Mouse (Mus musculus) c-Kit-positive CD71-negative TER-119-negative erythroid progenitor cells, embryonic 14.5 days (primary cell): ENCODE measurements around the gene Ube2ql1.

Experiments
- DNase-seq: peaks from one replicate; pipeline ENCODE4 v3.0.0-alpha.2; 2013; ENCODE audit warnings: low read depth

The Ube2ql1 gene

DNA sequence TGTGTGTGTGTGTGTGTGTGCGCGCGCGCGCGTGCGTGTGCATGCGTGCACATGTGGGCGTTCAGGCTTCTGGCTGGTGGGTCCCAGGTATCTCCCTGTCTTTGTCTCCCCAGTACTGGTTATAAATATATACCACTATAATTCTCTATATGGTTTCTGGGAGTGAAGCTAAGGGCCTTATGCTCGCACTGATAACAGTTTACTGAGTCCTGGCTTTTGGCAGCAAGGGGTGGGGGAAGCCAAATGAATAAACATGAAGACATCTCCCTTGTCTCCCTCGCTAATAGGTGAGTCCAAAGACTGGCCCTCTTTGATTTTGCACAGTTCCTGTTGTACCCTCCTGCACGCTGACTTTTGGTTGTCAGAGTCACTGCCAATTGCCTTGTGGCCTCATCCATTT, 32.2 kb downstream of the Ube2ql1 start:
- DNase-seq, result no peak

DNA sequence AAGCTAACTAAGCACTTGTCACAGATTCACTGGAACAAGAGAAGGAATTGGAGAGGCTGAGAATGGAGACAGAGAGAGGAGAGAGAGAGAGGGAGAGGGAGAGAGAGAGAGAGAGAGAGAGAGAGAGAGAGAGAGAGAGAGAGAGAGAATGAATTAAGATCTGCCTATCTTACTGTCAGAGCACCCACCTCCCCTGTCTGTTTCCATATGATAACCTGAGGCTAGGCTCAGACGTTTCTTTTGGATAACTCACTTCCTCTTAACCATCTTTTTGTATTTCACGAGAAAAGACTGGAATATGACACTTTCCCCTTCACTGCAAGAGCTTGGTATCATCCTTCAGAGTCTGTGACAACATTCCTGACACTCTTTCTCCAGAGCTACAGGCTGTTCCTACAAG, 32.8 kb downstream of the Ube2ql1 start:
- DNase-seq, result no peak

DNA sequence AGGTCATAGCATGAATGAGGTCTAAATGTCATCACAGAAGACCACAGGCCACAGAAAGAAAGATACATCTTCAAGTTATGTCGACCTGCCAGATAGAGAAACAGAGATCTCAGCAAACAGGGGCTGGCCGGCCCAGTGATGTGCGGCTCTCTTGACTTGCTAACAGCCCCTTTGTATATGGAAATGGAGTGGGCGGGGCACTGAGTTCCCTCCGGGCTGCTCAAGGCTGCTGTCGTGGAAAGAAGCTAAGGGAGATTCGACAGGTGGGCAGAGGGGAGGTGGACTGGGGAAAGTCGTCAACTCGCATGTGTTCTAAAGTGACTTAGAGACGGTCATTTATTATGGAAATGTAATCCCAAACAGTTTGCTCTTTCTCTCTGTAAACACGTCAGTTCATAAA, 36.2 kb downstream of the Ube2ql1 start:
- DNase-seq, result no peak

GRCm38 (mm10) chr13:69701397-69701796, 38.3 kb downstream of the Ube2ql1 start:
- no peak for DNase-seq

DNA sequence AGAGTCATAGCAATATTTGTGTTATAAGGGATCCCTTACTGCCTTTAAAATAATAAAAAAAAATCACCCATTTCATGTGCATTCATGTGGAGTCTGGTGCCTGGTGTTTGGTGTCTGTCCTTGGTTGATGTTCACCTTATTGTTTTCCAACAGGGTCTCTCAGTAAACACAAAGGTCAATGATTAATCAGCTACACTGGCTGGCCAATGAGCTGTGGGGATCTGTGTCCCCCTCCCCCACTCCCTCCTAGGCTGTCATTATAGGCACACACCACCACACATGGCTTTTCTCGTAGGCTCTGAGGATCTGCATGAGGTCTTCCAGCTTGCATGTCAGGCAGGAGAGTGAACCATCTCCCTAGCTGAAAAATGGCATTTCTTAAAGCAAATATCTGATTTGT, 38.9 kb downstream of the Ube2ql1 start:
- no peak for DNase-seq

DNA sequence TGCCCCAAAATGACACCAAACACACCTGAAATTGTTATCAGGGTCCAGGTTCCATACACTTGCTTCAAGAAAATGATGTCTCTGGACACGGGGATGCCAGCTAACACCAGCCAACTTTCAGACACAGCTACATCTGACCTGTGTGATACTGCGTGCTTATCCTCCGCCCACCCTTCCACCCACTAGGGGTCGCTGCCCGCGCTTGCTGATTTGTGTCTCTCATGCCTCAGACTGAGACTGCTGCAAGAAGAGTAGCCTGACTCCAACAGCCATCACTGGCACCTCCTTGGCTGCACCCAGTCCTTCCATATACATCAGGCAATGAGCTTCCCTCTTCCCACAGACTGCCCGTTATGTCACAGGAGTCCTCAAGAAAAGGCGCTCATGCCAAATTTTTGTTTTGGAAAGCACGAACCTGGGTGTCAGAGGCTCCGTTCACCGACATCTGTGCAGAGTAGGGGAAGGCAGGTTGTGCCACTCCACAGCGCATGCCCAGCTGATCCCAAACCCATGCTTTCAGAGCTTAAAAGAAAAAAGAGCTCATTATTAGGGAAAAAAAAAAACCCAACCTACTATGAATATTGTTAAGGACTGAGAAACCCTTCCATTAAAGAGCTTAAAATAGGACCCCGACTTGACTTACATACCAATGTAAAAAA, 43.2 kb downstream of the Ube2ql1 start:
- peak; percentile 50 for DNase-seq

DNA sequence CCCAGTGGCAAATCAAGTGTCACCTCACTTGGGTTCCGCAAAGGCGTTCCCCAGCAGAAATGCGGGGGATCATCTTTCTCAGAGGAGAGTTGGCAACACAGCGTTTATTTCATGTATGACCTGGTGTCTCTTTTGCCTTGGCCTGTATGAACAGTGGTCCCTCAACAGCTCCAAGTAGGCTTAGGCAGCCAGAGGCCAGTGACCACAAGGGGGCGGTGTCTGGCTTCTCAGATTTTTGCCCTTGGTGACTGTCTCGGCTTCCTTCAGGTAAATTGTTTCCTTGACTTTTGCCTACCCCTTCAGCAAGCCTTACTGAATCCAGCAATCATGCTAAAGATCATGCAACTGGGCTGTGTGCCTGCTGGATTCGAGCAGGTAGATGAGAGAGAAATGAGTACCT, 48.6 kb downstream of the Ube2ql1 start:
- peak; percentile 26 for DNase-seq

DNA sequence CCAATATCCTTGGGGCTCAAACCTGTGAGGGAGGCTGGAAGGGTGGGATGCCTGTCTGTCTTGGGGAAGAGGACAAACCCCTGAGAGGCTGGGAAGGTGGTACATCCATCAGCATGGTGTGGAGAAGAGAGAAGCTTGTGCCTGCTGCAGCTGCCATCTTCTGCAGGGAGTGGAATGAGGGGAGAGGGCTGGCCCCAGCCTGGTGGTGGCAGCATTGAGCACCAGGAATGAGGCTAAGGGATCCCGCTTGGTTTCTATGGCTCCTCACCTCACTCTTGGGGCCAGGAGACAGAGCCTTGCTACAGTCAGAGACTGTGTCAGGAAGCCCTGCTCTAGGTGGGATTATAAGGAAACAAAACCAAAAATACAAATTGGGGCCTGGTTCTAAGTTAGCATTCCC, 52.7 kb downstream of the Ube2ql1 start:
- no peak for DNase-seq

GRCm38 (mm10) chr13:69685406-69685818, 54.3 kb downstream of the Ube2ql1 start:
- DNase-seq, result no peak

GRCm38 (mm10) chr13:69673921-69674618, 65.6 kb downstream of the Ube2ql1 start:
- no peak for DNase-seq

- DNase-seq, result no peak
These were observed 66.3 kb downstream of the Ube2ql1 start for GRCm38 (mm10) chr13:69673197-69673920.

DNA sequence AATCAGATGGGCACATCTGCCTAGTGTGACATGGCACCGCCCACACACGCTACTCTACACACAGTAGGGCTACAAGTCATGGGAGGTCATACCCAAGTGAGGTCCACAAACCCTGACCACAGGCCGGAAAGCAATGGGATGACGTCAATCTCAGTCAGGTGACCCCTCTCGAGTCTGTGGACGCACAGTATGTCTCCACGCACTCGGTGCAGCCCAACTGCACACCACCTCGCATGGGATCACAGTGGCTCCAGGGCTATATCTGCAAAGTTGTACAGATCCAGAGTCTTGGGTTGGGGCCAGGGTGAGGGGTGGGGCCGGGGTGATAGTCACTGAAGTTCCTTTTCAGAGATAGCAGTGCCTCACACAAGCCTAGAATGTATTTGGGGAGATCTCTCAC, 67.1 kb downstream of the Ube2ql1 start:
- DNase-seq, result no peak

GRCm38 (mm10) chr13:69672121-69672520, 67.6 kb downstream of the Ube2ql1 start:
- no peak for DNase-seq

DNA sequence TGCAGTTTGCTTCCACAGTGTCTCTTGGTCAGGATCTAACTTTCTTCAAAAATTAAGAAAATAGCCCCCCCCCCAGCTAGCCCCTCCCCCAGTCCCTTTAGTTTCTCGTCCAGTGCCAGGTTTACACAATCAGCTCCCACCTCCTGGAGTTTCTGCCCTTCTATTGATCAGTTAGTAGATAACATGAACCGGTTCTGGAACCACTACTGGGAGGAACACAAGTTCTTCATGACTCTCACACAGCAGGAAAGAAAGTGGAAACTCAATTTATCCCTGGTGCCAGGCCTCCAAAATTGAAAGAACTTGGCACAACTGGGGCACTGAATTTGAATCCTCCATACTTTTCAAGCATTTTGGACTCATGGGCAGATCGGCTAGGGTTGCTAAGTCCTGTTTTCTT, 85.2 kb downstream of the Ube2ql1 start:
- DNase-seq, result no peak
